Mouse (Mus musculus): ENCODE data around the gene Hist3h2a.

- TF ChIP-seq POLR2A (IDR thresholded peaks at IDR 0.05; ENCODE audit: borderline replicate concordance, extremely low read depth, insufficient read depth, insufficient read length, poor library complexity, severe bottlenecking) (no peak), CTCF (IDR thresholded peaks at IDR 0.05; ENCODE audit: borderline replicate concordance, extremely low read depth, insufficient read depth, insufficient read length) (no peak)
These were observed 16.6 kb upstream of the Hist3h2a start for GRCm38 (mm10) chr11:58937909-58938308.
